14 mouse cellular contexts compared by ENCODE assay signal in genomic region chr1:192125761-192126160, GRCm38 (mm10).
"Had no signal": no experiment of that assay in that cellular context is flagged by ENCODE, and none has a peak within 500 bp of the region (broad histone marks: within the 10 kb centered on the region; RNA-seq: fewer than 3 reads in every experiment).

No protein-coding gene starts in this region.

- DNase-seq: lung, embryonic 14.5 days; lung, postnatal 10 days; lung, postnatal 4 days; midbrain, embryonic 14.5 days; right cerebral cortex, postnatal 14 days; thymus, postnatal 4 days had no signal

- H3K4me1 ChIP-seq: hindbrain, embryonic 12.5 days; limb, embryonic 13.5 days; midbrain, embryonic 10.5 days had no signal

- H3K4me2 ChIP-seq: hindbrain, embryonic 12.5 days; limb, embryonic 13.5 days; lung, embryonic 14.5 days had no signal

- H3K9ac ChIP-seq: hindbrain, embryonic 12.5 days; limb, embryonic 13.5 days; liver, embryonic 14.5 days; lung, embryonic 14.5 days had no signal

- H3K4me3 ChIP-seq: hindbrain, embryonic 12.5 days; layer of hippocampus, adult 2 months; limb, embryonic 13.5 days; midbrain, embryonic 10.5 days; myocyte had no signal

- H3K27ac ChIP-seq: hindbrain, embryonic 12.5 days; hindbrain, postnatal 0 days; kidney, postnatal 0 days; layer of hippocampus, adult 2 months; limb, embryonic 13.5 days; liver, embryonic 14.5 days; midbrain, embryonic 10.5 days had no signal

- H3K9me3 ChIP-seq: hindbrain, embryonic 12.5 days; limb, embryonic 13.5 days; midbrain, embryonic 10.5 days had no signal

- H3K27me3 ChIP-seq: hindbrain, embryonic 12.5 days; limb, embryonic 13.5 days had no signal

- ATAC-seq: hindbrain, postnatal 0 days had no signal
